Mouse (Mus musculus) myocyte (in vitro differentiated cells): Measurements from ENCODE around the gene Eipr1.

Experiments used
- E2F4 ChIP-seq: IDR thresholded peaks from one replicate; pipeline ENCODE4 v1.6.1; 2011; ENCODE audit warnings: mild to moderate bottlenecking, control low read depth, moderate library complexity; ENCODE audit not compliant: insufficient read depth
- POLR2A ChIP-seq: IDR thresholded peaks from one replicate; pipeline ENCODE4 v1.6.1; 2011; ENCODE audit warnings: low read depth, mild to moderate bottlenecking, control low read depth, moderate library complexity; ENCODE audit not compliant: insufficient read length

DNA sequence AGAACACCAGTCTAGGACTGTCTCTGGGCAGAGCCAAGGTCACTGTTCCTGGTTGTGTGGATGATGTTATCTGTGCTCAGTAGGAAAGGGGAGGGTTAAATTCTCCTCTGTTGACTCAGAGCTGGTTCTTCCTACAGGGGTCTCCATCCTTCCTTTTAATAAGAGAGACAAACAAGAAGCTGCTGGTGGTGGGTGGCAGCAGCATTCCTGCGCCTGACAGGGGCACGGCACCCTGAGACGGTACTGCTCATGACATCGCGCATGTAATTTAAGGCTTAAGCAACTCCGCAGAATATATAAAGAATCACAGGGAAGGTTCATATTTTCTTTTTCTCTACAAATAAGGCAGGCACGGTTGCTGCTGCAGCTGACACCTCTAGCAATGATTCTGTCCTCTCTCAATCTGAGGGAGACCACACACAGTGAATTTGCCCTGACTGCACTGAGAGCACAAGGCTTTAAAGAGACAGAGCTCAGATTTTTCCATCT lies 155.2 kb downstream of the Eipr1 start:
- TF ChIP-seq E2F4 (no peak), POLR2A (no peak)
